Mouse (Mus musculus) stomach, embryonic 14.5 days (tissue): Measurements from ENCODE around the gene Aldh16a1. TPM values are rescaled to one million over a fixed set of nuclear protein-coding genes. Genes with fewer than 3 reads are reported as not detected.
A peak's percentile ranks its signal among the peaks of the same experiment; 100 is the strongest.

Experiments used
- ATAC-seq: fragments of 200-750 bp; cut with Nextera tagmentation; 2 replicates; pipeline ENCODE4 v1.8.0; 2017; ENCODE audit warnings: low read depth, moderate TSS enrichment; ENCODE audit not compliant: insufficient number of reproducible peaks, insufficient read depth, low FRiP score
- H3K27ac ChIP-seq: fragments of 300-500 bp; sonication (generic); 2 replicates; pipeline ENCODE4 v1.5.1; 2014; ENCODE audit warnings: mild to moderate bottlenecking, low read length, moderate library complexity, mixed read lengths
- H3K27me3 ChIP-seq: fragments of 300-500 bp; sonication (generic); 2 replicates; pipeline ENCODE4 v1.6.1; 2014; ENCODE audit warnings: low read length, control low read depth, mixed read lengths; ENCODE audit not compliant: control insufficient read depth, insufficient read depth
- H3K36me3 ChIP-seq: fragments of 300-500 bp; sonication (generic); 2 replicates; pipeline ENCODE4 v1.6.1; 2014; ENCODE audit warnings: mild to moderate bottlenecking, control low read depth, low read length, moderate library complexity, mixed read lengths; ENCODE audit not compliant: control insufficient read depth, insufficient read depth
- H3K4me1 ChIP-seq: fragments of 300-500 bp; sonication (generic); 2 replicates; pipeline ENCODE4 v1.6.1; 2014; ENCODE audit warnings: low read length, control low read depth, mixed read lengths; ENCODE audit not compliant: control insufficient read depth, insufficient read depth
- H3K4me2 ChIP-seq: fragments of 300-500 bp; sonication (generic); replicated peaks from 2 replicates; pipeline ENCODE4 v1.6.1; 2014; ENCODE audit warnings: low read depth, low read length, control low read depth
- H3K4me3 ChIP-seq: fragments of 300-500 bp; sonication (generic); 2 replicates; pipeline ENCODE4 v1.5.1; 2014; ENCODE audit warnings: low read depth, low read length, control low read depth
- H3K9ac ChIP-seq: fragments of 300-500 bp; sonication (generic); replicated peaks from 2 replicates; pipeline ENCODE4 v1.6.1; 2014; ENCODE audit warnings: low read depth, mild to moderate bottlenecking, control low read depth, low read length, moderate library complexity, mixed read lengths
- H3K9me3 ChIP-seq: fragments of 300-500 bp; sonication (generic); 2 replicates; pipeline ENCODE4 v1.6.1; 2016; ENCODE audit warnings: low read depth, low read length, control low read depth; ENCODE audit not compliant: control insufficient read depth
- WGBS: fragments of 180-500 bp; shearing (Covaris S2); extraction: QIAGEN DNeasy Blood & Tissue Kit; methylation state at CpG from one replicate; pipeline ENCODE4 v1.1.7; 2014; 5-methylcytosine and 5-hydroxymethylcytosine counted together
- polyA plus RNA-seq: library from polyadenylated mRNA; unstranded; fragments of >200 nt; fragmentation: Nextera tagmentation; extraction: Ambion mirVana; gene quantifications from 2 replicates; pipeline ENCODE4 v1.2.1, GENCODE M21; 2014

Gene Aldh16a1
- polyA plus RNA-seq, 1 experiment from 2014 or later = 54.1 TPM

DNA sequence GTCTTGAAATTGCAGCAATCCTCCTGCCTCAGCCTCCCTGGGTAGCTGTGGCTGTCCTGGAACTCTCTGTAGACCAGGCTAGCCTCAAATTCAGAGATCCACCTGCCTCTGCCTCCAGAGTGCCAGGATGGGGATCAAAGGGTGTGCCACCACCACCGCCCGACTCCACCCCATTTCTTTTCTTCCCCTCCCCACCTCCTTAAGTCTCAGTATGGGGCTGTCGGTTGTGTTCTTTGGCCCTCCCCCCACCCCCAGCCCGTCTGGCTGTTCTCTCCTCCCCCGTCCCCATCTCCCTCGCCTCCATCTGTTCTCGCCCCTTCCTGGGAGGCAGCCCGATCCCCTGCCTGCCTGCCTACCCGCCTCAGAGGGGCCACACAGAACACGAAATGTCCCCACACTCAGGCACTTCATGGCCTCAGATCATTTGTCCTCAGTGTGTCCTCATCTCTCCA lies 12.6 kb upstream of the Aldh16a1 start:
- no peak overlapping the region for H3K4me2 ChIP-seq
- H3K4me3 ChIP-seq = no peak overlapping the region
- WGBS = 19% methylated on average over 10 of the region's 10 CpGs
- peaks cover 4% of the 10 kb centered on the region; the same call in 1 of the 2 replicates for H3K4me1 ChIP-seq
- no peaks in the 10 kb centered on the region for H3K36me3 ChIP-seq
- no peak overlapping the region for H3K27ac ChIP-seq
- no peak overlapping the region for H3K9ac ChIP-seq
- peaks cover 64% of the 10 kb centered on the region for H3K27me3 ChIP-seq
- H3K9me3 ChIP-seq = peaks cover 13% of the 10 kb centered on the region
- ATAC-seq = no peak

DNA sequence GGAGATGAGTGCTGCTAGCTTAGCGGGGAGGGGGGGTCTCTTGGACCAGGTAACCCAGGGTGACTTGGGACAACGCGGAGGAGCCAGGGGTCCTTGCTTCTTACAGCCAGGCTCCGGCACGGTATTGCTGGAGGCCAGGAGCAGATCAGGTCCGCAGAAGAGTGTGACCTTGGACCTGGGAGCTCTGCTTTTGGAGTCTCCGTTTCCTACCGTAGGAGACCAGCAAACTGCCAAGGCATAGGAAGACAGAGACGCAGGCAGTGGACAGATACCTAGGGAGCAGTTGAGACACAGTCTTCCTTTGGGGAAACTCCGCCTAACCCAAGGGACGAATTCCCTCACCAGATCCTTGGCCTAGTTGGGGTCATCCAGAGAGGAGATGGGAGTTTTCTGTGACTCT lies 11.3 kb upstream of the Aldh16a1 start:
- WGBS = 54% methylated on average over 11 of the region's 11 CpGs

DNA sequence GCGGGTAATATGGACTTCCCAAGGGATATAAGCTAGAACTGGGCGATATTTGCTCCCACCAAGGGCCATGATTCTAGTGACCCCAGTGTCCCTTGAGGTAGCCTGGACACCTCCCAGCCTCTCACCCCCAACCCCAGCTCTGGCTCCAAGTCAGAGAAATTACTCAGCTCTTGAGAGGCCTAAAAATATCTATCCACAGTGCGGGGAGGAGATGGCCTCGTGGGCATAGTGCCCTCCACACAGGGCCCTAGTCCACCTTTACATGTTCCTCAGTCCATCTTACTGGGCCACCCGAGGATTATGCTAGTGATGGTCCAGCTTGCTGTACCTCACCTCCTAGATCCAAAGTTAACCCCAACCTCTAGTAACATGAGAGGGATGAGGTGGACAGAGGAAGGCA lies 10.4 kb upstream of the Aldh16a1 start:
- H3K36me3 ChIP-seq = peaks cover 6% of the 10 kb centered on the region
- H3K4me1 ChIP-seq = peaks cover 4% of the 10 kb centered on the region; the same call in 1 of the 2 replicates
- no peak overlapping the region for H3K4me2 ChIP-seq
- H3K9ac ChIP-seq = no peak overlapping the region
- H3K27me3 ChIP-seq = peaks cover 63% of the 10 kb centered on the region
- H3K9me3 ChIP-seq = peaks cover 7% of the 10 kb centered on the region
- WGBS = 73% methylated on average over 5 of the region's 5 CpGs
- no peak for ATAC-seq
- H3K4me3 ChIP-seq = no peak overlapping the region
- no peak overlapping the region for H3K27ac ChIP-seq

More for the DNA sequence above, 11.3 kb upstream of the Aldh16a1 start:
- Histone ChIP-seq H3K4me3 (no peak overlapping the region), H3K27ac (no peak overlapping the region), H3K36me3 (no peaks in the 10 kb centered on the region), H3K9me3 (peaks cover 13% of the 10 kb centered on the region), H3K4me1 (peaks cover 4% of the 10 kb centered on the region; the same call in 1 of the 2 replicates), H3K27me3 (peaks cover 63% of the 10 kb centered on the region), H3K4me2 (no peak overlapping the region), H3K9ac (no peak overlapping the region)
- ATAC-seq = no peak

DNA sequence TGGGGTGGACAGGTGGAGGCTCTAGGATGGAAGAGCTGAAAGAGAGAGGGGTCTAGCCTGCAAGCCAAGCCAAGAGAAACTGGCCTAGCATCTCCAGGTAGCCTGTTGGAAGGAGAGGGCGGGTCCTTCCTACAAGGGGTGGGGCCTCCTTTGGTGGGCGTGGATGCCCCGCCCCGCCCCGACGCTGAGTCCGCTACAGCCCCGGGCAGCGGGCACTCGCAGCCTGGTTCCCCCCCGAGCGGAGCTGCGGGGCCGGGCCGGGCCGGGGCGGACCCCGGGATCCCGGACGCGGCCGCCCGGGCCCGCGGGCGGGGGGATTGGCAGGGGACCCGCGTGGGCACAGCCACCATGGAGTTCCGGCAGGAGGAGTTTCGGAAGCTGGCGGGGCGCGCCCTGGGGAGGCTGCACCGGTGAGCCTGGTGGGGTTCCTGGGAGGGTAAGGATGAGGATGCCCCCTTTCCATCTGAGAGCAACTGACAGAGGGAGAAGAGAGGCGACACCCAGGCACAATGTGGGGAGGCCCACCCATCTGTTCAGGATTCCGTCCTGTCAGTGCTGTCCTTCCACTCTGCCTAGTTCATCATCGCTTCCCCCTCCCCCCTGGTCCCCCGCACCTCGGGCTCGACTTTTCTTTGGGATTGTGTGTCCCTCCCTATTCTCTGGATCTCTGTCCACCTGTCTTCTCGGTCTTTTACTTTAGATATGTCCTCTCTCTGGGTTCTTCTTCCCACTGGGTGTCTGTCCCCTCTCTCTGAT lies 9.5 kb upstream of the Aldh16a1 start, which contains the start of gene Slc17a7:
Slc17a7 (plus strand) TSS at position 215 of the 756 bp plus-strand sequence.
- no peak within 1 kb of the TSS for H3K27ac ChIP-seq
- 0 out of 2 replicates have a peak within 1 kb of the TSS, but pooled peaks have one; percentile 22 for H3K9ac ChIP-seq
- H3K4me2 ChIP-seq = peak within 1 kb of the TSS; percentile 70
- no peaks in the 10 kb centered on the region for H3K9me3 ChIP-seq
- H3K4me1 ChIP-seq = peaks cover 4% of the 10 kb centered on the region; the same call in 1 of the 2 replicates
- peak within 1 kb of the TSS; percentile 35 for H3K4me3 ChIP-seq
- no peak for ATAC-seq
- WGBS = 1% methylated on average over 32 of the region's 41 CpGs
- peaks cover 10% of the 10 kb centered on the region for H3K36me3 ChIP-seq
- H3K27me3 ChIP-seq = peaks cover 54% of the 10 kb centered on the region

DNA sequence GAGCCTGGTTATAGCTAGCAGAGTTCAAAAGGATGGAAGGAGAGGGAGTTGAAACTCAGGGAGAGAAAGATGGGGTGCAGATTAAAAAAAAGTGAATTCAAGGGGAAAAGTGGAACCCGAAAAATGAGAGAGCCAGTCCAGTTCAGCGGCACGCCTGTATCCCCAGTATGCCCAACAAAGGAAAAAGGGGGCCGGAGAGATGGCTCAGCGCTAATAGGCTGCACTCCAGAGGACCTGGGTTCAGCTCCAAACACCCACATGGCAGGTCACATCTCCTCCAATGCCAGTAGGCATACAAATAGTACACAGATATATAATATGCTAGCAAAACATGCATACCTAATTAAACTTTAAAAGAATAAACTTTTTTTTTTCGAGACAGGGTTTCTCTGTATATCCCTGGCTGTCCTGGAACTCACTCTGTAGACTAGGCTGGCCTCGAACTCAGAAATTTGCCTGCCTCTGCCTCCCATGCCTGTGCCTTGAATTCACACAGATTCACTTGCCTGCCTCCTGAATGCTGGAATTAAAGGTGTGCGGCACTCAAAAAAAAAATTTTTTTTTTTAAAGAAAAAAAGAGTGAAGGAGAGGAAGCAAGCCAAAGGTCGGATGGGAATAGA lies 8.7 kb upstream of the Aldh16a1 start:
- no peak for ATAC-seq
- Histone ChIP-seq H3K27ac (no peak overlapping the region), H3K9ac (no peak overlapping the region), H3K9me3 (no peaks in the 10 kb centered on the region), H3K27me3 (peaks cover 47% of the 10 kb centered on the region), H3K36me3 (peaks cover 10% of the 10 kb centered on the region), H3K4me3 (no peak overlapping the region), H3K4me1 (peaks cover 4% of the 10 kb centered on the region; the same call in 1 of the 2 replicates), H3K4me2 (no peak overlapping the region)
- WGBS = 74% methylated on average over 9 of the region's 9 CpGs

DNA sequence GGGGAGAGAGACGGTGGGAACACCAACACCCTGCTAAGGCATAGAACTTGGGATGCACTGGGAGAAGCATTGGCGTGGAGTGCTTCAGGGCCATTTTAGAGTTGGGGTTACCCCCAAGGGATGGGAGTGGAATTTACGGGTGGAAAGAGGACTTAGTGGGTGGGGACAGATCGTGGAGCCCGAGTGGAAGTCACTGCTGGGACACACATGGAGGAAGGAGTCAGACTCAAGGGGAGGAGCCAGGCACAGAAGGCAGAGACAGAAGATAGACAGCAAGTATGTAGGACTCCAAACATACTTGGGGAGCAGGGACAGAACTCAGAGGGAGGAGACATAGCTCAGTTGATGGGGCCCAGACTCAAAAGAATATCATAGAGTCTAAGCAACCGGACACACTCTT lies 8.2 kb upstream of the Aldh16a1 start:
- Histone ChIP-seq H3K36me3 (peaks cover 15% of the 10 kb centered on the region), H3K4me2 (peak overlapping the region; percentile 70), H3K9ac (no peak overlapping the region), H3K4me1 (peaks cover 4% of the 10 kb centered on the region; the same call in 1 of the 2 replicates), H3K27me3 (peaks cover 42% of the 10 kb centered on the region), H3K9me3 (no peaks in the 10 kb centered on the region), H3K4me3 (peak overlapping the region; percentile 34), H3K27ac (no peak overlapping the region)
- WGBS = 30% methylated on average over 6 of the region's 6 CpGs
- no peak; the same call in 1 of the 2 replicates for ATAC-seq

DNA sequence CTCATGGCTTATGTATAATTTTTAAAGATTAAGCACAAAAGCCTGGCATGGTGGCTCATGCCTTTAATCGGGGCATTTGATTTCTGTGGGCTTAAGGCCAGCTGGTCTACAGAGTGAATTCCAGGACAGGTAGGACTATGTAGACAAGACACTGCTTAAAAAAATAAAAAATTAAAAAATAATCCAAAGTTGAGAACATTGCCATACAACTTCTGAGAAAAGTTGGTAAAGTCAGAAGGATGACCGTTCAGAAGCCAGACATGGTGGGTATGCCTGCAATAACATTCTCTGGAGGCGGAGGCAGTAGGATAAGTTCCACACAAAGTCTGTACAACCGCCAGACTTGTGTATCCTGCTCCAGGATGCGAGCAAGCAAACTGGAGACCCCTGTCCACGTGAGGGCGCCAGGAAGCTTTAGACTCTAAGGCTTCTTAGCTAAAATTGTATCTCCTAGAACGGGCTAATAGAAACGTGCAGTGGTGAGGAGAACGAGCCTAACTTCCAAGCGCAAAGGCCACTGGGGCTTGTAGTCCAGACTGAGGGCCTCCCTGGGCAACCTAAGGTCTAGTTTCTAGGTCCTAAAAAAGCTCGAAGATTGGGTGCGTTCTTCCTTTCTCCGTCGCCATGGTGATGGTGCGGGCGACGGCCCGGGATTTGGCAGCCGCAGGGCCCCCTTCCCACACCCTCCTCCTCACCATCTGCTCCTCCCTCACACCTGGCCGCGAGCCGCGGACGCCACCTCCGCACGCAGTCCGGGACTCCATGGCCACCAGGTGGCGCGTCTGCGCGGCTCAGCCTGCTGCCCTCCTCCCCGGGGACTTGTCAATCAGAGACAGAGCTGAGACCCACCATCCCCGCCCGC lies 7.5 kb upstream of the Aldh16a1 start:
- H3K4me1 ChIP-seq = peaks cover 4% of the 10 kb centered on the region; the same call in 1 of the 2 replicates
- no peaks in the 10 kb centered on the region for H3K9me3 ChIP-seq
- H3K4me3 ChIP-seq = peak overlapping the region; percentile 34
- peaks cover 35% of the 10 kb centered on the region for H3K27me3 ChIP-seq
- H3K9ac ChIP-seq = no peak overlapping the region
- peak overlapping the region; percentile 70 for H3K4me2 ChIP-seq
- no peak overlapping the region; the same call in 1 of the 2 replicates for H3K27ac ChIP-seq
- 3% methylated on average over 35 of the region's 35 CpGs for WGBS
- H3K36me3 ChIP-seq = peaks cover 15% of the 10 kb centered on the region
- ATAC-seq = peak; percentile 86

DNA sequence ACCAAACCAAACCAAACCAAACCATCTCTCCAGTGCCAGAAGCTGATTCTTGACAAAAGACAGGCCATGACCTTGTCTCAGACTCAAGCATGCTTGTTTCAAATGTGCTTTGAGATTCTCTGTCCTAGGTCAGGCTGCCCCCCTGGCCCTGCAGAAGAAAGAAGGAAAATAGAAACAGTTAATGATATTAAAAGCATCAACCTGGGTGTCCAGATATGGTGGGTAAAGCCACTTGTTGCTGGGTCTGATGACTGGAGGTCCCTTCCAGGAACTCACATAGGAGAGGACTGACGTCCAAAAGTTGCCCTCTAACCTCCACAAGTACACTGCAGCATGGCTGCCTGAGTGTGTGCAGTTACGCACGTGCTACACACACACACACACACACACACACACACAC lies 6.5 kb upstream of the Aldh16a1 start:
- peaks cover 27% of the 10 kb centered on the region for H3K27me3 ChIP-seq
- no peak overlapping the region for H3K27ac ChIP-seq
- 84% methylated on average over 3 of the region's 3 CpGs for WGBS
- H3K36me3 ChIP-seq = peaks cover 18% of the 10 kb centered on the region
- no peaks in the 10 kb centered on the region for H3K9me3 ChIP-seq
- no peak overlapping the region for H3K4me2 ChIP-seq
- no peak overlapping the region for H3K9ac ChIP-seq
- no peak overlapping the region for H3K4me3 ChIP-seq
- ATAC-seq = no peak
- H3K4me1 ChIP-seq = peaks cover 4% of the 10 kb centered on the region; the same call in 1 of the 2 replicates
